Mouse (Mus musculus): ENCODE data around the gene Acrbp. TPM values are rescaled to one million over a fixed set of nuclear protein-coding genes. Genes with fewer than 3 reads are reported as not detected.

Gene Acrbp
- total and polyA plus RNA-seq, 2 experiments from 2014 or later = 10.5 to 12.2 TPM

DNA sequence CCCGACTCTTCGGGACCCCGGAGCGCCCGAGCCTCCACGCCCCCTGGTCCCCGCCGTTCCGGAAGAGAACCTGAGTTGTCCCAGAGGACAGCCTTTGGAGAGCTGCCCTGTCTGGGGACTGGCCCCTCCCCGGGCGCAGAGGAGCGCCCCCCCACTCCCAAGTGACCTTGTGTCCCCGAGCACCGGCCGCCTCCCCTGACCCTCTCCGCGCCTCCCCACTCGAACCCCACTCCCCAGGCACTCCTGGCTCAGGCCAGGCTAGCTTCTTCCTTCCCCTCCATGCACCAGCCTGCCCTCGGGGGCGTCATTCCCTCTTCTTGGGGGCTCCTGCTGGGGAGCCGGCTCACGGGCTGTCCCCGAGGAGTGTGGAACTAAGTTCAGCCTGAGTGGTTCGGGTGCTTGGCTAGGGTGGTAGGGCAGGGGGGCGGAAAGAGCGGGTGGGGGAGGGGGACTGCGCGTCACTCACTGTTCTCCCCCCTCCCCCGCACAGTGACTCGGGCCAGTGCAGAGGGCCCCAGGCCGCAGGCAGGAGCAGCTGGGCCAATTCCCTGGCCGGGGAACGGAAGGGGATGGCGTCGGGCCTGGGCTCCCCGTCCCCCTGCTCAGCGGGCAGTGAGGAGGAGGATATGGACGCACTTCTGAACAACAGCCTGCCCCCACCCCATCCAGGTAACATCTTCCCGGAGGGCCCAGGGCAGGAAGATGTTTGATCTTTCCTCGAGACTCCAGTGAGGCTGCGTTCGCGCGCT is 47.3 kb downstream of the Acrbp start:
- Histone ChIP-seq H3K27me3 (ENCODE audit: insufficient read depth, low read length) (no peaks in the 10 kb centered on the region), H3K9me3 (ENCODE audit: low read length) (no peaks in the 10 kb centered on the region), H3K36me3 (ENCODE audit: insufficient read depth, low read length) (peaks cover 15% of the 10 kb centered on the region), H3K9ac (replicated peaks; ENCODE audit: low read length) (peak overlapping the region; percentile 74), H3K4me3 (ENCODE audit: low read length) (peak overlapping the region; percentile 91), H3K4me2 (ENCODE audit: low read depth, low read length) (peak overlapping the region; percentile 92), H3K27ac (peak overlapping the region; percentile 88), H3K4me1 (ENCODE audit: insufficient read depth, low read length) (peaks cover 27% of the 10 kb centered on the region)
- peak; percentile 68 for DNase-seq (ENCODE audit: low spot score)
- TF ChIP-seq CTCF (IDR thresholded peaks at IDR 0.05; ENCODE audit: low read depth) = no peak
- 2% methylated on average over 44 of the region's 44 CpGs for WGBS
- peak; percentile 39 for ATAC-seq

DNA sequence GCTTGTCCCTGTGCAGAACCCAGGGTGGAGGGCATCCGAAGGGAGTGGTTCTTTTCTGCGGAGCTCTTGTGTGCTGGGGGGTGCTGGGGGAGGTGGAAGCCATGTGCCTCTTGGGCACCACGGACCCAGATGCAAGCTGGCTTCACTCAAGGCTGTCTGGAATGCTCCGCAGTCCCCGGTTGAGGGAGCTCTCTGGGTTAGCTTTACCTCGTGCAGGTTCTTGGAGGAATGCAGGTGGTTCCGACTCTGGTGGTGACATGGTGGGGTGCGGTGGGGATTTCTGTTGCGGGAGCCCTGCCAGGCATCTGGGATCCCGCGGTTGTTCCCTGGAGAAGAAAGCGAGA is 47.8 kb downstream of the Acrbp start:
- under 1% methylated on average over 12 of the region's 12 CpGs for WGBS
- H3K27ac ChIP-seq = peak overlapping the region; percentile 88
- peak overlapping the region; percentile 74 for H3K9ac ChIP-seq (replicated peaks; ENCODE audit: low read length)
- DNase-seq (ENCODE audit: low spot score) (peak; percentile 31), ATAC-seq (peak; percentile 7)
- peaks cover 27% of the 10 kb centered on the region for H3K4me1 ChIP-seq (ENCODE audit: insufficient read depth, low read length)
- H3K36me3 ChIP-seq (ENCODE audit: insufficient read depth, low read length) = peaks cover 20% of the 10 kb centered on the region
- H3K27me3 ChIP-seq (ENCODE audit: insufficient read depth, low read length) = no peaks in the 10 kb centered on the region
- no peak; the same call in 1 of the 2 replicates for TF ChIP-seq CTCF (IDR thresholded peaks at IDR 0.05; ENCODE audit: low read depth)
- H3K9me3 ChIP-seq (ENCODE audit: low read length) = no peaks in the 10 kb centered on the region
- peak overlapping the region; percentile 91 for H3K4me3 ChIP-seq (ENCODE audit: low read length)
- peak overlapping the region; percentile 92 for H3K4me2 ChIP-seq (ENCODE audit: low read depth, low read length)

DNA sequence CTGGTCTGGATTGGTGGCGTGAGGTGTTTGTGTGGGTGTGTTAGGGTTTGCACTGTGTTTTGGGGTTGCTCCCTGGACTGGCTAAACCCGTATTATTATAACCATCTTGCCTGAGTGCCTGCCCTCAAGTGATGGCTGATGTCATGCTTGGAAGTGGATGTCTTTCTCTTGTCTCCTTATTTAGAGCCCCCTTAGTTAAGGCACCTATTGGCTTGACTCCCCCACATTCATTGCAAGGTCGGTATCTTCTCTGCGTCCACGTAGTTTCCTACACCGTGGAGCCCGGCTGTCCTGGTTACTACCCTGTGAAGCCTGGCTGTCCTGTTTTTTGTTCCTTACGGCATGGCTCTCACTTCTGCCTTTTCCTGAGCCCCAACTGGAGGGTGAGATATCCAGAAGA is 48.5 kb downstream of the Acrbp start:
- peaks cover 27% of the 10 kb centered on the region for H3K36me3 ChIP-seq (ENCODE audit: insufficient read depth, low read length)
- WGBS = 43% methylated on average over 8 of the region's 8 CpGs
- H3K4me1 ChIP-seq (ENCODE audit: insufficient read depth, low read length) = peaks cover 27% of the 10 kb centered on the region
- DNase-seq (ENCODE audit: low spot score) (no peak), ATAC-seq (no peak)
- peak overlapping the region; percentile 74 for H3K9ac ChIP-seq (replicated peaks; ENCODE audit: low read length)
- H3K4me2 ChIP-seq (ENCODE audit: low read depth, low read length) = peak overlapping the region; percentile 92
- H3K9me3 ChIP-seq (ENCODE audit: low read length) = no peaks in the 10 kb centered on the region
- H3K27me3 ChIP-seq (ENCODE audit: insufficient read depth, low read length) = no peaks in the 10 kb centered on the region
- peak overlapping the region; percentile 88; the same call in 1 of the 2 replicates for H3K27ac ChIP-seq
- TF ChIP-seq CTCF (IDR thresholded peaks at IDR 0.05; ENCODE audit: low read depth) = no peak
- H3K4me3 ChIP-seq (ENCODE audit: low read length) = peak overlapping the region; percentile 91

DNA sequence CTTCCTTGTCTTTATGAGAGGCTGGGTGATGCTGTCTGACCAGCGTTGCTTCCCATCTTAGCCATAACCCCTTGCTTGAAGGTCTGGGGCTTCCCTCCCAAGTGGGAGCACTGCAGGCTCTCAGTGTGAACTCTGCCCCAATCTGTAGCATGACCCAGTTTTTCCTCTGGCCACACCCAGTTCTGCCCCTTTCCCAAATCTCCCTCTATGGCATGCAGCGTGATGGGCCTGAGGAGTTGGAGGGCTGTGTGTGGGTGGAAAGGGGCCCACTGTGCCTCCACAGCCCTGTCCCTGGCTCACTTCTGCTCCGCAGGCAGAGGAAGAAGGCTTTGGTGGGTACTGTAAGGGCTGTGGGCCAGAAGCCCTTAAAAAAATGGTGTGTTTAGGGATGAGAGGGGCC is 49.0 kb downstream of the Acrbp start:
- WGBS = 43% methylated on average over 3 of the region's 3 CpGs
- ATAC-seq (no peak), DNase-seq (ENCODE audit: low spot score) (no peak)
- Histone ChIP-seq H3K4me3 (ENCODE audit: low read length) (peak overlapping the region; percentile 91), H3K9ac (replicated peaks; ENCODE audit: low read length) (peak overlapping the region; percentile 74), H3K4me2 (ENCODE audit: low read depth, low read length) (peak overlapping the region; percentile 92), H3K9me3 (ENCODE audit: low read length) (no peaks in the 10 kb centered on the region), H3K27me3 (ENCODE audit: insufficient read depth, low read length) (no peaks in the 10 kb centered on the region), H3K36me3 (ENCODE audit: insufficient read depth, low read length) (peaks cover 30% of the 10 kb centered on the region), H3K4me1 (ENCODE audit: insufficient read depth, low read length) (peaks cover 27% of the 10 kb centered on the region), H3K27ac (peak overlapping the region; percentile 70)
- TF ChIP-seq CTCF (IDR thresholded peaks at IDR 0.05; ENCODE audit: low read depth) = no peak

DNA sequence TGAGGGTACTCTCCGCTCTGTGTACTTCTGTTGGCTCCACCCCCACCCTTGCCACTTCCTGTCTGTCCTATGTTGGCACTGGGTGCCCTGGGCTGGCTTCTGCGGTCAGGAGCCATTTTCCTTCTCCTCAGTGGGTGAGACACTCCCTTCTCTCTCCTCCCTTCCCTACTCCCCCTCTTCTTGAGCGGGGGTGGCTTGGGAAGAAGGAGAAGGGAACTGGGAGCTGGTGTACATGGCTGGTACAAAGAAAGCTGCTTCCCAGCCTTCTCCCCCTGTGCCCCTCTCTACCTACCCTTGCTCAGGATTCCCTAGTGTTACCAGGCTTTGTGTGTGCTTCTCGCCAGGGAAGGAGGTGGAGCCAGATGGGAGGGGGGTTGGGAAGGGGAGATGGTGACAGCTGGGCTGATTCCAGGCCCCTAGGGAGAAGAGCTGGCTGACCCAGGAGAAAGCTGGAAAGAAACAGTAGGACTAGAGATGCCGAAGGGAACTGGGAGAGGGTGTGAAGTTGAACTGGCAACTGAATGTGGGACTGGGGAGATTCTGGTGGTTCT is 50.0 kb downstream of the Acrbp start:
- Histone ChIP-seq H3K9ac (replicated peaks; ENCODE audit: low read length) (peak overlapping the region; percentile 55), H3K27ac (peak overlapping the region; percentile 70), H3K4me1 (ENCODE audit: insufficient read depth, low read length) (peaks cover 27% of the 10 kb centered on the region), H3K4me2 (ENCODE audit: low read depth, low read length) (peak overlapping the region; percentile 92), H3K4me3 (ENCODE audit: low read length) (peak overlapping the region; percentile 17), H3K36me3 (ENCODE audit: insufficient read depth, low read length) (peaks cover 36% of the 10 kb centered on the region), H3K9me3 (ENCODE audit: low read length) (no peaks in the 10 kb centered on the region), H3K27me3 (ENCODE audit: insufficient read depth, low read length) (no peaks in the 10 kb centered on the region)
- 20% methylated on average over 5 of the region's 5 CpGs for WGBS
- TF ChIP-seq CTCF (IDR thresholded peaks at IDR 0.05; ENCODE audit: low read depth) = no peak
- ATAC-seq (no peak), DNase-seq (ENCODE audit: low spot score) (peak; percentile 70)

DNA sequence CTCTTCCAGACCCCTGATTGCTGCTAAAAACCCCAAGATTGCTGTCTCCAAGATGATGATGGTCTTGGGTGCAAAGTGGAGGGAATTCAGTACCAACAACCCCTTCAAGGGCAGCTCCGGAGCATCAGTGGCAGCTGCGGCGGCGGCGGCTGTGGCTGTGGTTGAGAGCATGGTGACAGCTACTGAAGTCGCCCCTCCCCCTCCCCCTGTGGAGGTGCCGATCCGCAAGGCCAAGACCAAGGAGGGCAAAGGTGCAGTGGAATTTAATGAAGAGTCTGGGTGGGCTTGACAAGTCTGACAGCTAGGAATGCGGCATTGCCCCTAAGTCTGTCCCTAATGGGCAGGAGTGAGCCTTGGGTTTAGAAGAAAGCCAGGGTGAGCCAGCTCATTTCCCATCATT is 52.0 kb downstream of the Acrbp start:
- Histone ChIP-seq H3K9ac (replicated peaks; ENCODE audit: low read length) (no peak overlapping the region), H3K4me3 (ENCODE audit: low read length) (no peak overlapping the region), H3K27ac (no peak overlapping the region), H3K4me1 (ENCODE audit: insufficient read depth, low read length) (peaks cover 27% of the 10 kb centered on the region), H3K36me3 (ENCODE audit: insufficient read depth, low read length) (peaks cover 54% of the 10 kb centered on the region), H3K4me2 (ENCODE audit: low read depth, low read length) (no peak overlapping the region), H3K9me3 (ENCODE audit: low read length) (no peaks in the 10 kb centered on the region), H3K27me3 (ENCODE audit: insufficient read depth, low read length) (no peaks in the 10 kb centered on the region)
- TF ChIP-seq CTCF (IDR thresholded peaks at IDR 0.05; ENCODE audit: low read depth) = no peak
- ATAC-seq (no peak), DNase-seq (ENCODE audit: low spot score) (no peak)
- 81% methylated on average over 9 of the region's 9 CpGs for WGBS

DNA sequence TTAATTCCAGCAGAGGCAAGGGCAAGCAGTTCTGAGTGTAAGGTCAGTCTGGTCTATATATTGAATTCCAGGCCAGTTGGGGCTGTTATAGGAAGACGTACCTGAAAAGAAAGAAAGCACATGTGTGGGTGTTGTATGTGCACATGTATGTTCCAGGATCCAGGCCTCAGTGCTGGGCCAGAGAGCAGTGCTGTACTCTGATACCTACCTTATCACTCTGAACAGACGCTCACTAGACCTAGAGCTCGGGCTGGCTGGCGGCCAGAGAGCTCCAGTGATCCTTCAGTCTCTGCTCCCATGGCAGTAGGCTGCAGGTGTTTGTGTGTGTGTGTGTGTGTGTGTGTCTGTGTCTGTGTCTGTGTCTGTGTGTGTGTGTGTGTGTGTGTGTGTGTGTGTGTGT is 54.7 kb downstream of the Acrbp start:
- no peak for DNase-seq (ENCODE audit: low spot score)
- H3K36me3 ChIP-seq (ENCODE audit: insufficient read depth, low read length) = peaks cover 82% of the 10 kb centered on the region
- H3K27me3 ChIP-seq (ENCODE audit: insufficient read depth, low read length) = no peaks in the 10 kb centered on the region
- H3K4me1 ChIP-seq (ENCODE audit: insufficient read depth, low read length) = peaks cover 9% of the 10 kb centered on the region
- H3K4me3 ChIP-seq (ENCODE audit: low read length) = no peak overlapping the region
- TF ChIP-seq CTCF (IDR thresholded peaks at IDR 0.05; ENCODE audit: low read depth) = no peak
- ATAC-seq = no peak
- no peak overlapping the region for H3K4me2 ChIP-seq (ENCODE audit: low read depth, low read length)
- no peak overlapping the region for H3K27ac ChIP-seq
- no peak overlapping the region for H3K9ac ChIP-seq (replicated peaks; ENCODE audit: low read length)
- no peaks in the 10 kb centered on the region for H3K9me3 ChIP-seq (ENCODE audit: low read length)
- 91% methylated on average over 4 of the region's 4 CpGs for WGBS

Measured in hindbrain, postnatal 0 days (tissue).